Comparison of ENCODE assay signal across 11 mouse cellular contexts in genomic region chr13:101696316-101696715, GRCm38 (mm10).
DNase-seq lines count a peak whose midpoint lies in the region; ATAC-seq and TF ChIP-seq lines count a peak whose summit lies in the region.
"Had no signal": no experiment of that assay in that cellular context is flagged by ENCODE, and none has a peak within 500 bp of the region (broad histone marks: within the 10 kb centered on the region; RNA-seq: fewer than 3 reads in every experiment).

No protein-coding gene starts in this region.

- DNase-seq in heart, postnatal 4 days, result no peak
- peak; percentile 8 for DNase-seq in lung, adult 2 months
- no peak for DNase-seq in lung, postnatal 25 days (ENCODE audit: low spot score)
- no peak for DNase-seq in yolk sac, embryonic 10.5 days (ENCODE audit: low spot score)
- no peak for DNase-seq in cerebellum, postnatal 14 days

- TF ChIP-seq POLR2A in lung, adult 2 months (IDR thresholded peaks at IDR 0.05; ENCODE audit: borderline replicate concordance, extremely low read depth, low read depth, low read length), result no peak
- TF ChIP-seq POLR2A in olfactory bulb, adult 2 months (IDR thresholded peaks at IDR 0.05; ENCODE audit: insufficient read depth, low read depth, low read length), result no peak

- H3K4me3 ChIP-seq in heart, embryonic 15.5 days, result no peak overlapping the region
- H3K4me3 ChIP-seq in lung, adult 2 months (replicated peaks; ENCODE audit: extremely low read depth, low read depth, low read length), result no peak overlapping the region
- H3K4me3 ChIP-seq in brown adipose tissue, adult 24 weeks (ENCODE audit: insufficient read depth, low read depth, low read length), result no peak overlapping the region
- no peak overlapping the region for H3K4me3 ChIP-seq in olfactory bulb, adult 2 months (ENCODE audit: insufficient read depth, low read depth, low read length)
- H3K4me3 ChIP-seq: erythroblast, embryonic 14.5 days; midbrain, embryonic 12.5 days had no signal

- 0 out of 2 replicates have a peak, but pooled peaks cover 9% of the 10 kb centered on the region for H3K36me3 ChIP-seq in heart, embryonic 15.5 days
- H3K36me3 ChIP-seq: midbrain, embryonic 12.5 days had no signal

- H3K9me3 ChIP-seq in heart, embryonic 15.5 days (replicated peaks), result no peaks in the 10 kb centered on the region
- H3K9me3 ChIP-seq: midbrain, embryonic 12.5 days had no signal

- H3K4me2 ChIP-seq in heart, embryonic 15.5 days, result no peak overlapping the region
- H3K4me2 ChIP-seq: midbrain, embryonic 12.5 days had no signal

- peaks cover 28% of the 10 kb centered on the region for H3K4me1 ChIP-seq in heart, embryonic 15.5 days (replicated peaks)
- H3K4me1 ChIP-seq in lung, adult 2 months (ENCODE audit: control insufficient read depth, insufficient read depth, low read length), result peaks cover 14% of the 10 kb centered on the region
- H3K4me1 ChIP-seq in brown adipose tissue, adult 24 weeks (ENCODE audit: control insufficient read depth, insufficient read depth, insufficient read length, low read length), result peaks cover 4% of the 10 kb centered on the region
- peaks cover 24% of the 10 kb centered on the region for H3K4me1 ChIP-seq in olfactory bulb, adult 2 months (ENCODE audit: control insufficient read depth, insufficient read depth, low read length)

- no peak for ATAC-seq in heart, embryonic 15.5 days (replicated peaks; ENCODE audit: insufficient number of reproducible peaks, insufficient read depth, low FRiP score, low read depth)
- ATAC-seq: lung, postnatal 0 days had no signal

- H3K27me3 ChIP-seq in heart, embryonic 15.5 days, result no peaks in the 10 kb centered on the region

- WGBS in heart, embryonic 15.5 days, result 52% methylated on average over 3 of the region's 3 CpGs
- 44% methylated on average over 3 of the region's 3 CpGs for WGBS in lung, adult 2 months
- 38% methylated on average over 3 of the region's 3 CpGs for WGBS in olfactory bulb, adult 2 months

- no peak overlapping the region for H3K9ac ChIP-seq in heart, embryonic 15.5 days
- H3K9ac ChIP-seq: midbrain, embryonic 12.5 days had no signal

- no peak for TF ChIP-seq CTCF in lung, adult 2 months (IDR thresholded peaks at IDR 0.05; ENCODE audit: insufficient read depth, low read length)
- 0 out of 2 replicates have a peak, but pooled peaks have one; percentile 10 for TF ChIP-seq CTCF in olfactory bulb, adult 2 months (IDR thresholded peaks at IDR 0.05; ENCODE audit: insufficient read depth, low read depth, low read length)

- peak overlapping the region; percentile 11; the same call in 1 of the 2 replicates for H3K27ac ChIP-seq in heart, embryonic 15.5 days
- peak overlapping the region; percentile 31 for H3K27ac ChIP-seq in brown adipose tissue, adult 24 weeks (replicated peaks; ENCODE audit: low read depth, low read length)
- no peak overlapping the region for H3K27ac ChIP-seq in olfactory bulb, adult 2 months (ENCODE audit: insufficient read depth, low read depth, low read length)
- H3K27ac ChIP-seq: midbrain, embryonic 12.5 days had no signal
